Mouse (Mus musculus): Measurements from ENCODE around the gene Shroom4. TPM values are rescaled to one million over a fixed set of nuclear protein-coding genes. Genes with fewer than 3 reads are reported as not detected.
"Not testable (repeated sequence)": the region's sequence is repeated elsewhere in the genome, so short reads cannot be mapped to it uniquely, and the experiment has no call there.

Gene Shroom4
- polyA plus RNA-seq, 1 experiment from 2014 or later: 1.7 TPM

DNA sequence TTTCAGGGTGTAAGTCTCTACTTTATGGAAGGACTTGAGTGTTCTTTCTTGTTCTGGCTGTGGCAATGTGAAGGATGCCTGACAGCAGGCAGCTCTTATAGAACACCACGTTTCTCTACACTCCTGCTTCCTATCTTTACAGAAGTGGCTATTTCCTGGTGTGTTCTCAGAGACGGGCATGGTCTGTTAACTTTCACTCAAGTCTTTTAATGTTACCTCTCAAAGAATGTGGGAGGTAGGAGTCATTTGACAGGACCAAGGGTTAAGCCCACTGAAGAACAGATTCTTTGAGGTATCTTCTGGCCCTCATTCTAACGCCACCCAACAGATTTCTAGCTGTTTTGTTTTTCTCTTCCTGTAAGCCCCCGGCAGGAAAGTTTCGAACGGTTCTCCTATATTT, 9.5 kb downstream of the Shroom4 start:
- Histone ChIP-seq H3K9ac (ENCODE audit: low read length) (no peak overlapping the region), H3K9me3 (replicated peaks; ENCODE audit: control insufficient read depth, low read length) (no peaks in the 10 kb centered on the region), H3K27ac (ENCODE audit: low read depth, low read length) (no peak overlapping the region), H3K4me1 (ENCODE audit: control insufficient read depth, insufficient read depth, low read length) (no peaks in the 10 kb centered on the region), H3K4me2 (ENCODE audit: low read length) (no peak overlapping the region), H3K36me3 (ENCODE audit: control insufficient read depth, insufficient read depth, low read length) (no peaks in the 10 kb centered on the region), H3K27me3 (replicated peaks; ENCODE audit: control insufficient read depth, insufficient read depth, low read length) (no peaks in the 10 kb centered on the region), H3K4me3 (ENCODE audit: low read depth, low read length) (no peak overlapping the region)
- 70% methylated on average over 6 of the region's 6 CpGs for WGBS
- no peak for ATAC-seq
- no peak for DNase-seq (ENCODE audit: low spot score)

DNA sequence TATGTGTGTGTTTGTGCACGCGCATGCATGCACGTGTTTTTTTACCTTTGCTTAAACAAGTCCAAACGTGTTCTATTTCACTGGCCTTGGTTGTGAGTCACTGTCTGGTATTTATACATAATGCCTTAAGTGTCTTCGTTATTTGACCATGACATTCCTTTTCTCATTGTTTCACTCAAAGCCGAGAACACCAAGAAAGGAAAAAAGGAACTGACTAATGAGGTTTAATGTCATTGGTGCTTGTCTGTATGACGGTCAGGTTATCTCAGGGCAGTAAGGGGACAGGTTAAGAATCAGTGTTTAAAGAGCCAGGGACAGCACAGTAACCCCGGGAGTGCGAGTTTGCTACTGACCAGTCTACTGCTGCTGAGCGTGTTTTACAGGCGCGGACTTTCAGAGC, 15.8 kb downstream of the Shroom4 start:
- no peak overlapping the region for H3K4me3 ChIP-seq (ENCODE audit: low read depth, low read length)
- H3K9me3 ChIP-seq (replicated peaks; ENCODE audit: control insufficient read depth, low read length): no peaks in the 10 kb centered on the region
- H3K27ac ChIP-seq (ENCODE audit: low read depth, low read length): no peak overlapping the region
- H3K4me1 ChIP-seq (ENCODE audit: control insufficient read depth, insufficient read depth, low read length): no peaks in the 10 kb centered on the region
- H3K9ac ChIP-seq (ENCODE audit: low read length): no peak overlapping the region
- no peaks in the 10 kb centered on the region for H3K36me3 ChIP-seq (ENCODE audit: control insufficient read depth, insufficient read depth, low read length)
- no peak overlapping the region for H3K4me2 ChIP-seq (ENCODE audit: low read length)
- 62% methylated on average over 12 of the region's 12 CpGs for WGBS
- no peak for DNase-seq (ENCODE audit: low spot score)
- no peak for ATAC-seq
- H3K27me3 ChIP-seq (replicated peaks; ENCODE audit: control insufficient read depth, insufficient read depth, low read length): no peaks in the 10 kb centered on the region

DNA sequence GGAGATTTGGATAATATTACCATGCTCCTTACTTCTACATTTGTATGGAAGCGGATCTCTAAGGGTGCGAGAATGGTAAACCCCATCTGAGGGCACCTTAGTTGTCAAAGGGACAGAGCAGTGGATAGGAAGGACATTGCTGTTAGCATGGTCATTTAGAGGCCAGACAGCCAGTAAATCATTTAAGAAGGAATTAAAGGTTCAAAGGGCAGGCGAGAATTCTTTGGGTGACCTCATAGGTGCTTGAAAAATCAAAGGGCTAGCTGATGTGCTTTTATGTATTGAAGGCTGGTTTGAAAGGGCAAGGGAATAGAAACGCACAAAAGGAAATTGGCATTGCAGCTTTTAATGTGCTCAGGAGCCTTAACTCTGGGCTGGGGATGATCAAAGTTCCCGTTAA, 16.3 kb downstream of the Shroom4 start:
- Histone ChIP-seq H3K4me3 (ENCODE audit: low read depth, low read length) (no peak overlapping the region), H3K9me3 (replicated peaks; ENCODE audit: control insufficient read depth, low read length) (no peaks in the 10 kb centered on the region), H3K4me2 (ENCODE audit: low read length) (no peak overlapping the region), H3K4me1 (ENCODE audit: control insufficient read depth, insufficient read depth, low read length) (no peaks in the 10 kb centered on the region), H3K36me3 (ENCODE audit: control insufficient read depth, insufficient read depth, low read length) (no peaks in the 10 kb centered on the region), H3K27me3 (replicated peaks; ENCODE audit: control insufficient read depth, insufficient read depth, low read length) (no peaks in the 10 kb centered on the region), H3K27ac (ENCODE audit: low read depth, low read length) (no peak overlapping the region), H3K9ac (ENCODE audit: low read length) (no peak overlapping the region)
- WGBS: 56% methylated on average over 5 of the region's 5 CpGs
- no peak for DNase-seq (ENCODE audit: low spot score)
- no peak for ATAC-seq

DNA sequence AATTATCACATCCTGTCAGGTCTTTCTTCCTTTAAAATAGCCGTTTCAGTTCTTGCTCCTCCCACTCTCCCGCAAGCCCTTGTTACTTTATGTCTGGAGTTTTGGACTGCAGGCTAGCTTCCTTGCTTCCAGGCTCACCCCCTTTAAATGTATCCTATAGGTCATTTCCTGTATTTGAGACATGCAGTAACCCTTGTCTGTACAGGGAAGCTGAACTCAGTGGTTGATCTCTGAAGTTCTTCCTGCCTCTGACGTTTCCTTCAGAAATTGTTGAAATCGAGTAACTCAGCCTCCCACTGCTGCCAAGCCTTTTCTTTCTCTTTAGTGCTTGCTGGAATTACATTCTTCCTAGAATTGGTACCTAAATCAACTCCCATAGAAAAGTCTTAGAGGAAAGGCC, 18.5 kb downstream of the Shroom4 start:
- 42% methylated on average over 4 of the region's 4 CpGs for WGBS
- no peaks in the 10 kb centered on the region for H3K4me1 ChIP-seq (ENCODE audit: control insufficient read depth, insufficient read depth, low read length)

DNA sequence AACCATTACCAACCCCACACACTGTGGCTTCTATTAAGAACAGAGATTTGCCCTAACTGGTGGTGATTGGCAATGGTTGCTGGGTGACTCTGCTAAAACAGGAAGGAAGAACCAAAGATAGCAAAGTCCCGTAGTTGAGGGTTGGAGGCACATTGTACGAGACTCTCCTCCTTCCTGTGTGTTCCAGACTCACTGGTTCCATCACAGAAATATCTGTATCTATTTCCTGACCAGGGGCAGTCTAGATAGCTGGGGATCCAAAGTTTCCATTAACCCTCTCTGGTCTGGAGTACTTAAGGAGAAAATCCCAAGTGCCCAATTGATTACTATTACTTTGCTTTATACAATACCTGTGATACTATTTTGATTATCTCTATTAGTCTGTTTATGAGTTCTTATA, 35.6 kb downstream of the Shroom4 start:
- Histone ChIP-seq H3K4me2 (ENCODE audit: low read length) (no peak overlapping the region), H3K9me3 (replicated peaks; ENCODE audit: control insufficient read depth, low read length) (no peaks in the 10 kb centered on the region), H3K27ac (ENCODE audit: low read depth, low read length) (no peak overlapping the region), H3K4me3 (ENCODE audit: low read depth, low read length) (no peak overlapping the region), H3K27me3 (replicated peaks; ENCODE audit: control insufficient read depth, insufficient read depth, low read length) (no peaks in the 10 kb centered on the region), H3K36me3 (ENCODE audit: control insufficient read depth, insufficient read depth, low read length) (no peaks in the 10 kb centered on the region), H3K4me1 (ENCODE audit: control insufficient read depth, insufficient read depth, low read length) (no peaks in the 10 kb centered on the region), H3K9ac (ENCODE audit: low read length) (no peak overlapping the region)
- no peak for DNase-seq (ENCODE audit: low spot score)
- ATAC-seq: no peak
- WGBS: 81% methylated on average over 2 of the region's 2 CpGs

More for the DNA sequence above, 18.5 kb downstream of the Shroom4 start:
- DNase-seq (ENCODE audit: low spot score) (peak; percentile 3), ATAC-seq (no peak)
- no peak overlapping the region for H3K9ac ChIP-seq (ENCODE audit: low read length)
- H3K4me2 ChIP-seq (ENCODE audit: low read length): no peak overlapping the region
- no peaks in the 10 kb centered on the region for H3K9me3 ChIP-seq (replicated peaks; ENCODE audit: control insufficient read depth, low read length)
- H3K4me3 ChIP-seq (ENCODE audit: low read depth, low read length): no peak overlapping the region
- no peaks in the 10 kb centered on the region for H3K36me3 ChIP-seq (ENCODE audit: control insufficient read depth, insufficient read depth, low read length)
- H3K27ac ChIP-seq (ENCODE audit: low read depth, low read length): no peak overlapping the region
- H3K27me3 ChIP-seq (replicated peaks; ENCODE audit: control insufficient read depth, insufficient read depth, low read length): no peaks in the 10 kb centered on the region

DNA sequence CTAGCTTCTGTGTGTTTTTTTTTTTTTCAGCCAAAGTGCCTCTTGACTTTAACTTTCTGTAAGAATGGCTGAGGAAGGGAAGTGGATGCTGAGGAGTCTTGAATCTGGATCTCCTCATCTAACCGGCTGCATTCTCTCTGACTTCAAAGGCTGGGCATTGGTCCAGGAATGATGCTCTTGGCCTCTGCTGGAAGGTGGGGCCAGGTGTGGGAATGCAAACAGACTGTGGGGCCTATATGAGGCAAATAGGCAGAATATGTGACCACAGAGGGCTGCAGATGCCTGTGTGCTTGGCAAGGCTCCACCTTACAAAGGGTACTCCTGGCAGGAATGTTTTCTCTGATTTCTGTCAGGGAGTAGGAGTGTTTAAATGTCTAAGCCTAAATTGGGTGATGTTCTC, 46.8 kb downstream of the Shroom4 start:
- ATAC-seq: no peak
- 55% methylated on average over 1 of the region's 1 CpGs for WGBS
- Histone ChIP-seq H3K36me3 (ENCODE audit: control insufficient read depth, insufficient read depth, low read length) (no peaks in the 10 kb centered on the region), H3K27me3 (replicated peaks; ENCODE audit: control insufficient read depth, insufficient read depth, low read length) (no peaks in the 10 kb centered on the region), H3K4me2 (ENCODE audit: low read length) (no peak overlapping the region), H3K9me3 (replicated peaks; ENCODE audit: control insufficient read depth, low read length) (no peaks in the 10 kb centered on the region), H3K4me3 (ENCODE audit: low read depth, low read length) (no peak overlapping the region), H3K4me1 (ENCODE audit: control insufficient read depth, insufficient read depth, low read length) (no peaks in the 10 kb centered on the region), H3K27ac (ENCODE audit: low read depth, low read length) (no peak overlapping the region), H3K9ac (ENCODE audit: low read length) (no peak overlapping the region)
- no peak for DNase-seq (ENCODE audit: low spot score)

DNA sequence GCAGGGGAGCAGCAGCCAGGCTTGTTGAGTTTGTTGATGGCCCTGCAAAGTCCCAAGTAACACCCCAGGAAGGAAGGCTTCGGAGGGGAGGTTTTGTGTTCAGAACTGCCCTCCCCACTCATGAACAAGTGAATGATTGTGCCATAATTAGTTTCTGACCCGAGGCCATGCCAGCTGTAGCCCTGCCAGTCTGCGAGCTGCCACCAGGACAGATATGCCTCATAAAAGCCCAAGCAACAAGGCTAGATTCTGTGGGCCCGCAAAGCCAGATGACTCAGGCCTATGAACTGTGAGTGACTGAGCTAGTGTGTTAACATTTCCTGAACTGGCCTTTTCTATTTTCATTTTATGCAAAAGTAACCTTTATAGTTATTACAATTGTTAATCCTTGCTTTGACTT, 48.3 kb downstream of the Shroom4 start:
- H3K9me3 ChIP-seq (replicated peaks; ENCODE audit: control insufficient read depth, low read length): no peaks in the 10 kb centered on the region
- no peak overlapping the region for H3K4me3 ChIP-seq (ENCODE audit: low read depth, low read length)
- H3K4me2 ChIP-seq (ENCODE audit: low read length): no peak overlapping the region
- ATAC-seq: no peak
- H3K4me1 ChIP-seq (ENCODE audit: control insufficient read depth, insufficient read depth, low read length): no peaks in the 10 kb centered on the region
- H3K27me3 ChIP-seq (replicated peaks; ENCODE audit: control insufficient read depth, insufficient read depth, low read length): no peaks in the 10 kb centered on the region
- no peaks in the 10 kb centered on the region for H3K36me3 ChIP-seq (ENCODE audit: control insufficient read depth, insufficient read depth, low read length)
- H3K27ac ChIP-seq (ENCODE audit: low read depth, low read length): no peak overlapping the region
- 42% methylated on average over 4 of the region's 4 CpGs for WGBS
- no peak overlapping the region for H3K9ac ChIP-seq (ENCODE audit: low read length)
- DNase-seq (ENCODE audit: low spot score): no peak

DNA sequence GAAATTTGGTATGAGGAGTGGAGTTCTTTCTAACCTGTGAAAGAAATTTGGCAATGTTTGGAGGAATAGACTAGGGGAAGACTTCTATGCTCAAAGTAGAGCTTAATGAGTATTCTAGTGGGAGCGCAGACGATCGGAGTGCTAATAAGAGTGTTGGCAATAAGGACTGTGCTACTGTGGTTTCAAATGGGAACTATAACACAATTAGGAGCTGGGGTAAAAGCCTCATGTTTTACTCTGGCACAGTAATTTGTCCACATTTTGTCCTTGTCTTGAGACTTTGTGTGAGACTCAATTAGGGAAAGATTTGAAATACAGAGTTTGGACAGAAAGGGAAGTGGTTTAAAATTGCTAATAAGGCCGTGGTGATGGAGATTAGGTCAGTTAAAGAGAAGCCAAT, 53.6 kb downstream of the Shroom4 start:
- Histone ChIP-seq H3K4me2 (ENCODE audit: low read length) (no peak overlapping the region), H3K4me1 (ENCODE audit: control insufficient read depth, insufficient read depth, low read length) (no peaks in the 10 kb centered on the region), H3K27me3 (replicated peaks; ENCODE audit: control insufficient read depth, insufficient read depth, low read length) (no peaks in the 10 kb centered on the region), H3K9me3 (replicated peaks; ENCODE audit: control insufficient read depth, low read length) (no peaks in the 10 kb centered on the region), H3K27ac (ENCODE audit: low read depth, low read length) (no peak overlapping the region), H3K4me3 (ENCODE audit: low read depth, low read length) (no peak overlapping the region), H3K36me3 (ENCODE audit: control insufficient read depth, insufficient read depth, low read length) (no peaks in the 10 kb centered on the region), H3K9ac (ENCODE audit: low read length) (no peak overlapping the region)
- DNase-seq (ENCODE audit: low spot score) (peak; percentile 65), ATAC-seq (peak; percentile 73; the same call in 1 of the 2 replicates)
- WGBS: 33% methylated on average over 4 of the region's 4 CpGs

DNA sequence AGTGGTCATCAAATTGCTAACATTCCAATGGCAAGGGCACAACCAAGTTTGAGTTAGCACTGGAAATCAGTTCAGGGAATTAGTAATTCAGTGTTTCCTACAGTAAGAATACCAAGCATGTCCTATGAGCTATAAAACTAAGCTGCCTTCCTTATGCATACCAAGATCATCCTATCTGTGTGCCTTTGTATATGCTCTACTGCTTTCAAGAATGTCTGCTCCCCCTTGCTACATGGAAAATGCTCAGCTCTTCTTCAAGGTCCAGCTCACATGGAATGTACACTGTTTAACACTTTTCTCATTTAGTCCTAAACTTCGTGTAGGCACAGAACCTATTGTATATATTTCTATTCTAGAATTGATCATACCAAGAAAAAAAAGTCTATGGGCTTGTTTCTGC, 69.6 kb downstream of the Shroom4 start:
- not testable (repeated sequence) for H3K4me3 ChIP-seq (ENCODE audit: low read depth, low read length); H3K9me3 ChIP-seq (replicated peaks; ENCODE audit: control insufficient read depth, low read length); ATAC-seq; H3K27ac ChIP-seq (ENCODE audit: low read depth, low read length); H3K36me3 ChIP-seq (ENCODE audit: control insufficient read depth, insufficient read depth, low read length); H3K27me3 ChIP-seq (replicated peaks; ENCODE audit: control insufficient read depth, insufficient read depth, low read length); H3K9ac ChIP-seq (ENCODE audit: low read length); DNase-seq (ENCODE audit: low spot score); H3K4me2 ChIP-seq (ENCODE audit: low read length); H3K4me1 ChIP-seq (ENCODE audit: control insufficient read depth, insufficient read depth, low read length)
- WGBS: no CpG with 5 or more reads among the region's 1 CpGs

All from forebrain, embryonic 14.5 days (tissue).